Mouse (Mus musculus) intestine, embryonic 15.5 days (tissue): ENCODE measurements around the gene Chpf. TPM values are rescaled to one million over a fixed set of nuclear protein-coding genes. Genes with fewer than 3 reads are reported as not detected.

ENCODE experiments used
- ATAC-seq: fragments of 200-750 bp; cut with Nextera tagmentation; 2 replicates; pipeline ENCODE4 v1.8.0; 2017; ENCODE audit warnings: moderate TSS enrichment, moderate library complexity
- H3K27ac ChIP-seq: fragments of 300-500 bp; sonication (generic); 2 replicates; pipeline ENCODE4 v1.5.1; 2015; ENCODE audit warnings: mild to moderate bottlenecking, inconsistent platforms
- H3K27me3 ChIP-seq: fragments of 300-500 bp; sonication (generic); replicated peaks from 2 replicates; pipeline ENCODE4 v1.6.1; 2015; ENCODE audit warnings: inconsistent platforms
- H3K36me3 ChIP-seq: fragments of 300-500 bp; sonication (generic); 2 replicates; pipeline ENCODE4 v1.6.1; 2015; ENCODE audit warnings: inconsistent platforms
- H3K4me1 ChIP-seq: fragments of 300-500 bp; sonication (generic); replicated peaks from 2 replicates; pipeline ENCODE4 v1.6.1; 2015; ENCODE audit warnings: inconsistent platforms
- H3K4me2 ChIP-seq: fragments of 300-500 bp; sonication (generic); replicated peaks from 2 replicates; pipeline ENCODE4 v1.6.1; 2015; ENCODE audit warnings: mild to moderate bottlenecking, inconsistent platforms
- H3K4me3 ChIP-seq: fragments of 300-500 bp; sonication (generic); replicated peaks from 2 replicates; pipeline ENCODE4 v1.5.1; 2015; ENCODE audit warnings: inconsistent platforms
- H3K9ac ChIP-seq: fragments of 300-500 bp; sonication (generic); 2 replicates; pipeline ENCODE4 v1.6.1; 2015; ENCODE audit warnings: inconsistent platforms
- H3K9me3 ChIP-seq: fragments of 300-500 bp; sonication (generic); 2 replicates; pipeline ENCODE4 v1.6.1; 2016; ENCODE audit warnings: inconsistent platforms
- WGBS: fragments of 180-500 bp; shearing (Covaris S2); methylation state at CpG from one replicate; pipeline ENCODE4 v1.1.7; 2015; 5-methylcytosine and 5-hydroxymethylcytosine counted together
- polyA plus RNA-seq: library from polyadenylated mRNA; unstranded; fragments of >200 nt; fragmentation: Nextera tagmentation; extraction: Ambion mirVana; gene quantifications from 2 replicates; pipeline ENCODE4 v1.2.1, GENCODE M21; 2015

Chpf gene
- polyA plus RNA-seq, 1 experiment from 2014 or later, result 35.9 TPM

GRCm38 (mm10) chr1:75490785-75491551, 11.9 kb upstream of the Chpf start:
- H3K4me2 ChIP-seq, result no peak overlapping the region
- ATAC-seq, result no peak
- H3K27ac ChIP-seq, result no peak overlapping the region
- peaks cover 10% of the 10 kb centered on the region for H3K4me1 ChIP-seq
- peaks cover 10% of the 10 kb centered on the region for H3K27me3 ChIP-seq
- WGBS, result 88% methylated on average over 34 of the region's 34 CpGs
- no peak overlapping the region for H3K9ac ChIP-seq
- H3K4me3 ChIP-seq, result no peak overlapping the region
- no peaks in the 10 kb centered on the region for H3K9me3 ChIP-seq
- peaks cover 26% of the 10 kb centered on the region for H3K36me3 ChIP-seq

GRCm38 (mm10) chr1:75487405-75488161, 8.5 kb upstream of the Chpf start:
- H3K27me3 ChIP-seq, result peaks cover 35% of the 10 kb centered on the region
- under 1% methylated on average over 62 of the region's 62 CpGs for WGBS
- peaks cover 10% of the 10 kb centered on the region for H3K4me1 ChIP-seq
- no peak overlapping the region for H3K27ac ChIP-seq
- no peaks in the 10 kb centered on the region for H3K9me3 ChIP-seq
- H3K9ac ChIP-seq, result peak overlapping the region; percentile 39
- peak overlapping the region; percentile 48 for H3K4me3 ChIP-seq
- peak; percentile 89 for ATAC-seq
- peak overlapping the region; percentile 73 for H3K4me2 ChIP-seq
- peaks cover 22% of the 10 kb centered on the region for H3K36me3 ChIP-seq

- no peak overlapping the region for H3K27ac ChIP-seq
- H3K4me1 ChIP-seq, result peaks cover 10% of the 10 kb centered on the region
- ATAC-seq, result peak; percentile 46
- H3K4me3 ChIP-seq, result peak overlapping the region; percentile 48
- H3K9ac ChIP-seq, result peak overlapping the region; percentile 39
- peaks cover 40% of the 10 kb centered on the region for H3K27me3 ChIP-seq
- H3K4me2 ChIP-seq, result peak overlapping the region; percentile 73
- H3K9me3 ChIP-seq, result no peaks in the 10 kb centered on the region
- peaks cover 16% of the 10 kb centered on the region for H3K36me3 ChIP-seq
- WGBS, result 3% methylated on average over 13 of the region's 13 CpGs
These were observed 7.9 kb upstream of the Chpf start for GRCm38 (mm10) chr1:75487040-75487404.

GRCm38 (mm10) chr1:75486561-75486960, 7.5 kb upstream of the Chpf start:
- H3K4me3 ChIP-seq, result peak overlapping the region; percentile 48; the same call in 1 of the 2 replicates
- H3K9ac ChIP-seq, result no peak overlapping the region
- H3K27ac ChIP-seq, result no peak overlapping the region
- no peaks in the 10 kb centered on the region for H3K9me3 ChIP-seq
- 10% methylated on average over 24 of the region's 24 CpGs for WGBS
- ATAC-seq, result no peak
- H3K4me1 ChIP-seq, result peaks cover 10% of the 10 kb centered on the region
- H3K27me3 ChIP-seq, result peaks cover 43% of the 10 kb centered on the region
- peaks cover 15% of the 10 kb centered on the region for H3K36me3 ChIP-seq
- peak overlapping the region; percentile 73 for H3K4me2 ChIP-seq

- 82% methylated on average over 7 of the region's 7 CpGs for WGBS
- ATAC-seq, result no peak
These were observed 1.6 kb upstream of the Chpf start for GRCm38 (mm10) chr1:75480735-75481134.

GRCm38 (mm10) chr1:75480036-75480435, 929 bp upstream of the Chpf start:
- no peaks in the 10 kb centered on the region for H3K9me3 ChIP-seq
- no peak overlapping the region for H3K27ac ChIP-seq
- 21% methylated on average over 13 of the region's 13 CpGs for WGBS
- H3K4me3 ChIP-seq, result peak overlapping the region; percentile 79
- H3K36me3 ChIP-seq, result peaks cover 14% of the 10 kb centered on the region
- H3K4me2 ChIP-seq, result peak overlapping the region; percentile 87
- ATAC-seq, result no peak
- no peak overlapping the region for H3K9ac ChIP-seq
- peaks cover 19% of the 10 kb centered on the region for H3K4me1 ChIP-seq
- peaks cover 40% of the 10 kb centered on the region for H3K27me3 ChIP-seq

More at GRCm38 (mm10) chr1:75480735-75481134, 1.6 kb upstream of the Chpf start:
- Histone ChIP-seq H3K9ac (no peak overlapping the region), H3K27me3 (peaks cover 45% of the 10 kb centered on the region), H3K4me3 (no peak overlapping the region), H3K9me3 (no peaks in the 10 kb centered on the region), H3K27ac (no peak overlapping the region), H3K4me2 (no peak overlapping the region), H3K36me3 (peaks cover 7% of the 10 kb centered on the region), H3K4me1 (peaks cover 19% of the 10 kb centered on the region)

GRCm38 (mm10) chr1:75479635-75479989, 505 bp upstream of the Chpf start:
- Histone ChIP-seq H3K4me3 (peak overlapping the region; percentile 79), H3K4me1 (peaks cover 19% of the 10 kb centered on the region), H3K36me3 (peaks cover 18% of the 10 kb centered on the region), H3K27me3 (peaks cover 35% of the 10 kb centered on the region), H3K27ac (no peak overlapping the region), H3K4me2 (peak overlapping the region; percentile 87), H3K9ac (no peak overlapping the region), H3K9me3 (no peaks in the 10 kb centered on the region)
- ATAC-seq, result no peak
- WGBS, result under 1% methylated on average over 24 of the region's 24 CpGs

GRCm38 (mm10) chr1:75478497-75478896, 610 bp downstream of the Chpf start:
- peak overlapping the region; percentile 87 for H3K4me2 ChIP-seq
- no peaks in the 10 kb centered on the region for H3K9me3 ChIP-seq
- peaks cover 22% of the 10 kb centered on the region for H3K4me1 ChIP-seq
- WGBS, result 0% methylated on average over 18 of the region's 25 CpGs
- H3K9ac ChIP-seq, result peak overlapping the region; percentile 65
- ATAC-seq, result no peak
- peak overlapping the region; percentile 79 for H3K4me3 ChIP-seq
- peak overlapping the region; percentile 80 for H3K27ac ChIP-seq
- peaks cover 30% of the 10 kb centered on the region for H3K27me3 ChIP-seq
- H3K36me3 ChIP-seq, result peaks cover 21% of the 10 kb centered on the region

- ATAC-seq, result no peak
- Histone ChIP-seq H3K4me3 (peak overlapping the region; percentile 79), H3K4me1 (peaks cover 22% of the 10 kb centered on the region), H3K9ac (0 out of 2 replicates have a peak overlapping the region, but pooled peaks have one; percentile 65), H3K4me2 (peak overlapping the region; percentile 87), H3K27ac (no peak overlapping the region), H3K27me3 (peaks cover 26% of the 10 kb centered on the region), H3K9me3 (no peaks in the 10 kb centered on the region), H3K36me3 (peaks cover 23% of the 10 kb centered on the region)
- 52% methylated on average over 3 of the region's 3 CpGs for WGBS
These were observed 1.2 kb downstream of the Chpf start for GRCm38 (mm10) chr1:75477966-75478290.

GRCm38 (mm10) chr1:75477264-75477965, 1.7 kb downstream of the Chpf start:
- no peaks in the 10 kb centered on the region for H3K9me3 ChIP-seq
- ATAC-seq, result peak; percentile 10; the same call in 1 of the 2 replicates
- peaks cover 22% of the 10 kb centered on the region for H3K4me1 ChIP-seq
- H3K4me2 ChIP-seq, result peak overlapping the region; percentile 87
- 17% methylated on average over 35 of the region's 35 CpGs for WGBS
- H3K27me3 ChIP-seq, result peaks cover 21% of the 10 kb centered on the region
- peaks cover 23% of the 10 kb centered on the region for H3K36me3 ChIP-seq
- H3K27ac ChIP-seq, result no peak overlapping the region
- H3K4me3 ChIP-seq, result peak overlapping the region; percentile 79
- no peak overlapping the region; the same call in 1 of the 2 replicates for H3K9ac ChIP-seq

- no peak overlapping the region for H3K27ac ChIP-seq
- no peaks in the 10 kb centered on the region for H3K9me3 ChIP-seq
- H3K4me2 ChIP-seq, result no peak overlapping the region
- 95% methylated on average over 11 of the region's 11 CpGs for WGBS
- ATAC-seq, result no peak
- no peak overlapping the region for H3K9ac ChIP-seq
- H3K27me3 ChIP-seq, result peaks cover 14% of the 10 kb centered on the region; the same call in 1 of the 2 replicates
- H3K4me1 ChIP-seq, result peaks cover 22% of the 10 kb centered on the region
- H3K36me3 ChIP-seq, result peaks cover 23% of the 10 kb centered on the region
- H3K4me3 ChIP-seq, result no peak overlapping the region
These were observed 2.7 kb downstream of the Chpf start for GRCm38 (mm10) chr1:75476441-75476840.

- Histone ChIP-seq H3K4me1 (peaks cover 7% of the 10 kb centered on the region; the same call in 1 of the 2 replicates), H3K4me3 (no peak overlapping the region), H3K9me3 (no peaks in the 10 kb centered on the region), H3K4me2 (no peak overlapping the region), H3K27me3 (no peaks in the 10 kb centered on the region), H3K36me3 (peaks cover 3% of the 10 kb centered on the region; the same call in 1 of the 2 replicates), H3K9ac (no peak overlapping the region), H3K27ac (no peak overlapping the region)
- 80% methylated on average over 17 of the region's 17 CpGs for WGBS
- no peak for ATAC-seq
These were observed 9.8 kb downstream of the Chpf start for GRCm38 (mm10) chr1:75469287-75469825.
